Mouse (Mus musculus) limb, embryonic 13.5 days (tissue): Measurements from ENCODE around the gene Ntm. TPM values are rescaled to one million over a fixed set of nuclear protein-coding genes. Genes with fewer than 3 reads are reported as not detected.

Source experiments
- ATAC-seq: fragments of 200-750 bp; cut with Nextera tagmentation; 2 replicates; pipeline ENCODE4 v1.8.0; 2017; ENCODE audit warnings: low read depth, moderate number of reproducible peaks, moderate TSS enrichment; ENCODE audit not compliant: low FRiP score
- H3K27ac ChIP-seq: fragments of 300-500 bp; sonication (generic); 2 replicates; pipeline ENCODE4 v1.5.1; 2015; ENCODE audit warnings: inconsistent platforms, mild to moderate bottlenecking, moderate library complexity
- H3K27me3 ChIP-seq: fragments of 300-500 bp; sonication (generic); 2 replicates; pipeline ENCODE4 v1.6.1; 2015; ENCODE audit warnings: mild to moderate bottlenecking, inconsistent platforms
- H3K36me3 ChIP-seq: fragments of 300-500 bp; sonication (generic); 2 replicates; pipeline ENCODE4 v1.6.1; 2015; ENCODE audit warnings: inconsistent platforms, mild to moderate bottlenecking, moderate library complexity
- H3K4me1 ChIP-seq: fragments of 300-500 bp; sonication (generic); 2 replicates; pipeline ENCODE4 v1.6.1; 2015; ENCODE audit warnings: inconsistent platforms
- H3K4me2 ChIP-seq: fragments of 300-500 bp; sonication (generic); replicated peaks from 2 replicates; pipeline ENCODE4 v1.6.1; 2015; ENCODE audit warnings: inconsistent platforms, mild to moderate bottlenecking, moderate library complexity
- H3K4me3 ChIP-seq: fragments of 300-500 bp; sonication (generic); 2 replicates; pipeline ENCODE4 v1.5.1; 2015; ENCODE audit warnings: moderate library complexity, mild to moderate bottlenecking, inconsistent platforms
- H3K9ac ChIP-seq: fragments of 300-500 bp; sonication (generic); 2 replicates; pipeline ENCODE4 v1.6.1; 2015; ENCODE audit warnings: mild to moderate bottlenecking, inconsistent platforms
- H3K9me3 ChIP-seq: fragments of 300-500 bp; sonication (generic); 2 replicates; pipeline ENCODE4 v1.6.1; 2016; ENCODE audit warnings: inconsistent platforms
- WGBS: fragments of 180-500 bp; shearing (Covaris S2); methylation state at CpG from one replicate; pipeline ENCODE4 v1.1.7; 2015; 5-methylcytosine and 5-hydroxymethylcytosine counted together
- polyA plus RNA-seq: library from polyadenylated mRNA; unstranded; fragments of >200 nt; fragmentation: Nextera tagmentation; extraction: Ambion mirVana; gene quantifications from 2 replicates; pipeline ENCODE4 v1.2.1, GENCODE M21; 2015

Gene Ntm
- polyA plus RNA-seq, 1 experiment from 2014 or later: 40.0 TPM

DNA sequence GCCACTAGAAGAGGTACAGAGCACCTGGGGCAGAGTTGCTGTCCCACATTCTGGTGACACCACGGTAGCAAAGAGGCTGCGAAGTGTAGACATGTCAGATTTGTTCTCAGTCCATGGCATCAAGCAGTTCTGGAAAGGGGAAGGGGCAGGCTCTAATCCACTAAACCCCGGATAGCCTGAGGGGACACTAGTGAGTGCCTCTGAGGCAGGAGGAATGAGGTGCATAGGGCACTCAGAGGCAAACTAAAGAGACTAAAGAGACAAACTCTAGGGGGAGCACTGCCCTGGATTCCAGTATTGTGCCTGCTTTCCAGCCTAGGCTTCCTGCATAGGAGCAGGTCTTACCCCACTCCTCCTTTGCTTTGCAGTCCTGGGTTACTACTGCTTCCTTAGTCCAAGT is 926.5 kb downstream of the Ntm start:
- ATAC-seq: no peak
- H3K9me3 ChIP-seq: no peaks in the 10 kb centered on the region
- H3K4me1 ChIP-seq: no peaks in the 10 kb centered on the region; the same call in 1 of the 2 replicates
- H3K36me3 ChIP-seq: no peaks in the 10 kb centered on the region
- H3K27me3 ChIP-seq: no peaks in the 10 kb centered on the region
- H3K27ac ChIP-seq: no peak overlapping the region
- H3K4me2 ChIP-seq: no peak overlapping the region
- H3K9ac ChIP-seq: no peak overlapping the region
- 47% methylated on average over 3 of the region's 3 CpGs for WGBS
- H3K4me3 ChIP-seq: no peak overlapping the region

DNA sequence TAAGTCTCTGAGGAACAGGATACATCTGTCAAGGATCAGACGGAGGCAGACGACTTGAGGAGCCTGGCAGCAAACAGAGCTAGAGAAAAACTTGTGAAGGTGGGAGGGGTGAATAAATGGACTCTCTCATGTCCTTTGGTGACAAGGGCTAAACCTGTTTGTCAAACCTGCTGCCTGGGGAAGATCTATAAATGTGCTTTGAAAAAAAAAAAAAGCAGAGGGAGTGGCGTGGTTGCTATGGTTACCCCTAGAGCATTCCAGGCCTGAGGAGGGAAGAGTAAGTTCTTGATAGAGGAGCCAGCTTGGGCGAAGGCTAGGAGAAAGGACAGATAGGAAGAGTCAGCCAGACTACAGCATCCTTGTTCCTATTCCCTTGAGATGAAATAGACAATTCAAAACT is 926.9 kb downstream of the Ntm start:
- no peak for ATAC-seq
- Histone ChIP-seq H3K9me3 (no peaks in the 10 kb centered on the region), H3K9ac (no peak overlapping the region), H3K4me3 (no peak overlapping the region), H3K4me1 (no peaks in the 10 kb centered on the region; the same call in 1 of the 2 replicates), H3K4me2 (no peak overlapping the region), H3K27ac (no peak overlapping the region), H3K27me3 (no peaks in the 10 kb centered on the region), H3K36me3 (no peaks in the 10 kb centered on the region)
- WGBS: 36% methylated on average over 4 of the region's 4 CpGs

DNA sequence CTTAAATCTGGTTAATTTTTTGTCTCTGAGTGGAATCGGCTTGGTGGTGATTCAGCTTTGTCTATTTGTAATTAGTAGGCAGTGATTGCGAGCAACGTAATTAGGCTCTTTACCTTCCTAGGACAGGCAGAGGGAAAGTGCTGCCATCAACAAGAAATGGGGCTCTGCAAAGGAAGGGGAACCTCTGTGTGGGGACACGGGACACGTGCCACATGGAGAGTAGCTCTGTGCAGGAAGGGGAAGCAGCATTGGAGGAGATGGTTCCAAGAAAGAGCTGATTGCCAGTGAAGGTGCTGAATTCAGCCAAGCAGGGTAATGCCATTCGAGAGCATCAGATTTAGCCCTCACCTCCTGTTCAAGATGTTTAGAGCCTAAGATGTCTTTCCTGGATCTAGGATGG is 936.5 kb downstream of the Ntm start:
- no peaks in the 10 kb centered on the region for H3K9me3 ChIP-seq
- H3K4me3 ChIP-seq: no peak overlapping the region
- H3K27ac ChIP-seq: no peak overlapping the region
- 76% methylated on average over 6 of the region's 6 CpGs for whole genome bisulfite sequencing
- no peak overlapping the region for H3K9ac ChIP-seq
- H3K36me3 ChIP-seq: no peaks in the 10 kb centered on the region
- no peak overlapping the region for H3K4me2 ChIP-seq
- no peak for ATAC-seq
- no peaks in the 10 kb centered on the region for H3K27me3 ChIP-seq
- H3K4me1 ChIP-seq: peaks cover 3% of the 10 kb centered on the region; the same call in 1 of the 2 replicates

DNA sequence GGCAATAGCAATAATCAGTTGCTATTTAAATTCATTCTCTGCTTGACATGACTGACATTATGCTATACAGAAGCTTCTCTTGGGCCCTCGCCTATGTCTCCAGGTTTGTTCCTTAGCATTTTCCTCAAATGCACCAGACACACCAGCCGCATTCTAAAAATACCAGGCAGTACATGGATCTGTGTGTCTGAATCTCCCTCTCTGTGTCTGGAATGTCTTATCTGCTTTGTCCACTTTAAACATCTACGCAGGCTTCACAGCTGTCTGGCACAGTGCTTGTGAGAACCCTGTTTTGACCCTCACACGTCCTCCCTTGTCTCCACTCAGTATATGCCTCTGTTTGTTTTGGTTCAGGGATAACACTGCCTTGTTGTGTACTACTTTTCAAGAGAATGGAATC is 937.3 kb downstream of the Ntm start:
- ATAC-seq: no peak
- no peak overlapping the region for H3K27ac ChIP-seq
- no peaks in the 10 kb centered on the region for H3K9me3 ChIP-seq
- no peak overlapping the region for H3K9ac ChIP-seq
- H3K4me3 ChIP-seq: no peak overlapping the region
- H3K27me3 ChIP-seq: no peaks in the 10 kb centered on the region
- H3K36me3 ChIP-seq: no peaks in the 10 kb centered on the region
- H3K4me1 ChIP-seq: no peaks in the 10 kb centered on the region
- WGBS: 82% methylated on average over 4 of the region's 4 CpGs
- no peak overlapping the region for H3K4me2 ChIP-seq

DNA sequence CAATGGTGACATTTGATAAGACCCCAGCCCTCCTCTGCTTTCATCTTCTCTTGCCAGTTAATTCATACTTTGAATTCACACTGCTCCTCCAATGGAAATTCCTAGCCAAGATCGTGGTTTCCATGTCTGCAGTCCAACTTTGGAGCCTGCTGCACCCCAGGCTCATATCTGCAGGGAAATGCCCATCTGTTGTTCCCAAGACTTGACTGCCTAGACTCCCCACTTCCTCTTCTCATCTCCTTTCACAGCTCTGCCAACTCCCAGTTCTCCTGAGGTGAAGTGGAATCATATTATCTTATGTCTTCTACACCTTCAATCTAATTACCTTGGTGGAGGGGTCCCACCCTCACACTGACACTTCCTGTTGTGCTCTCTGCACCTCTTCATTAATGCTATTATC is 937.8 kb downstream of the Ntm start:
- ATAC-seq: no peak
- Histone ChIP-seq H3K4me2 (no peak overlapping the region), H3K9ac (no peak overlapping the region), H3K27me3 (no peaks in the 10 kb centered on the region), H3K9me3 (no peaks in the 10 kb centered on the region), H3K4me1 (no peaks in the 10 kb centered on the region), H3K4me3 (no peak overlapping the region), H3K36me3 (no peaks in the 10 kb centered on the region), H3K27ac (no peak overlapping the region)
- WGBS: 68% methylated on average over 1 of the region's 1 CpGs

DNA sequence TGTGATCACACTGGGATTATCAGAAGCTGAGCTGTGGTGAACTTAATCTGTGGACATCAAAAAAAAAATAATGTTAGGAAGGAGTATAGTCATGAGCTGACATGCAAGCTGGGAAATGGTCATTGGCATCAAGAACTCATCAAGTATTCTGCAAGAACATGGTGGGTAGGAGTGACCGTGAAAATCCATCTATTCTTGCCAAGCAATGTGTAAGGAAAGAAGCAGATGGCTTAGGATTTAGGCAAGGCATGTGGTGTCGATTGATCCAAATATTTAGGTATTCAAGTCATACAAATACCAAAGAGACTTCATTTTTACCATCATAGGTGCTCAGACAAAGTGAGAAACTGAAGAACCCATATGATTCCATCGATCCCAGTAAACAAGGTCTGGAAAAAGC is 946.1 kb downstream of the Ntm start:
- ATAC-seq: no peak
- no peak overlapping the region for H3K27ac ChIP-seq
- H3K36me3 ChIP-seq: no peaks in the 10 kb centered on the region
- 91% methylated on average over 3 of the region's 3 CpGs for WGBS
- no peaks in the 10 kb centered on the region for H3K27me3 ChIP-seq
- no peaks in the 10 kb centered on the region for H3K4me1 ChIP-seq
- H3K4me3 ChIP-seq: no peak overlapping the region
- H3K4me2 ChIP-seq: no peak overlapping the region
- H3K9ac ChIP-seq: no peak overlapping the region
- no peaks in the 10 kb centered on the region for H3K9me3 ChIP-seq

DNA sequence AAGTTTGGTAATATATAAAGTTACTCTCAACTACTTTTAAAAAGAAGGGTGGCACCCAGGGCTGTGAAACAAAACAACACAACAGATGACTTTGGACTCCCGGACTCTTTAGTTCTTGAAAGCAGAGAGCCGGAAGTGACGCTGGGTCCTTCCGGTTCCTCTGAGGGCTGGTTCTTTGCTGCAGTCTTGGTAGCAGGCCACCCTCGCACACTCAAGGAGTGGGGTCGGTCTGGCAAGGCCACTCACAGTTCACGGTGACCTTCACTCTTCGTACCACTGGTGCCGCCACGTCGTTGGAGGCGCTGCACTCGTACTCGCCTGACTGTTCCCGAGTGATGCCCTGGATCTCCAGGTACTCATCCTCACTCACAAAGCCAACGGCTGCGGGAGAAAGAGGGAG is 949.1 kb downstream of the Ntm start:
- Histone ChIP-seq H3K4me3 (no peak overlapping the region), H3K4me1 (no peaks in the 10 kb centered on the region), H3K36me3 (no peaks in the 10 kb centered on the region), H3K9ac (no peak overlapping the region), H3K4me2 (no peak overlapping the region), H3K9me3 (no peaks in the 10 kb centered on the region), H3K27ac (no peak overlapping the region), H3K27me3 (no peaks in the 10 kb centered on the region)
- no peak for ATAC-seq
- WGBS: 93% methylated on average over 17 of the region's 17 CpGs

DNA sequence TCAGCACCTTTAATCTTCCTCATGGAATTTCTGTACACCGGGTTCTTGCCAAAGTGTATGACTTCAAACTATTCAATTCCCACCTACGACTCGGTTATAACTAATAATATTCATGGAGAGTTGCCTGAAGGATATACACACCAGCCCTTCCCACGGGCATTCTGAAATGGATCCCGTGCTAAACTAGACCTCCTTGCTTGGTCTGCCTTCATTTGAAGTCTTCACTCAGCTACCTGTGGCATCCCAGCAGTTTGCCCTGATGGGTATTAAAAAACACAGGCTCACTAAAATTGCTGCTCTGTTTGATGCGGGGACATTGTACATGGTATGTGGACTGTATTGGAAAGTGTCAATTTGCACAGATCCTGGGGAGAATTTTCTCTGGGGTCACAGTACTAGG is 950.4 kb downstream of the Ntm start:
- Histone ChIP-seq H3K4me2 (no peak overlapping the region), H3K36me3 (no peaks in the 10 kb centered on the region), H3K9me3 (no peaks in the 10 kb centered on the region), H3K4me3 (no peak overlapping the region), H3K9ac (no peak overlapping the region), H3K27ac (no peak overlapping the region), H3K4me1 (no peaks in the 10 kb centered on the region), H3K27me3 (no peaks in the 10 kb centered on the region)
- 89% methylated on average over 6 of the region's 6 CpGs for WGBS
- ATAC-seq: no peak

DNA sequence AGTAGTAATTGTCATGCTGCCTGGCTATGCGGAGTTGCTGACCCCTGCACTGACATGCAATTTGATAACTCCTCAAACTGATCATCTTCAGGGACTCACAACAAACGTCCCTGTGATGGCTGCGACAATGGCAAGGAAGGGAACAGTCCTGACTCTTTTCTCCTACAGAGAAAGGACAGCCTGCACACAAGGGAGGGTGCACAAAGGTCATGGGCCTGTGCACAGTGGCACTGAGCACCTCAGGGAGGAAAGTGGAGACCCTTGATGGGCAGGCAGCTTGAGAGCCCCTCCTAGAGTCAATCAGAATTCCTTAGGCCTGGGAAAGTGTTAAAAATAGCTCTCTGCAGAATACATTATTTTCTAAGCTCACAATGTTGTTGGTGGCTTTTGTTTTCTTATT is 951.5 kb downstream of the Ntm start:
- no peaks in the 10 kb centered on the region for H3K4me1 ChIP-seq
- H3K36me3 ChIP-seq: no peaks in the 10 kb centered on the region
- H3K9ac ChIP-seq: no peak overlapping the region
- no peak overlapping the region for H3K4me3 ChIP-seq
- H3K4me2 ChIP-seq: no peak overlapping the region
- no peaks in the 10 kb centered on the region for H3K9me3 ChIP-seq
- no peak overlapping the region for H3K27ac ChIP-seq
- 73% methylated on average over 3 of the region's 3 CpGs for WGBS
- H3K27me3 ChIP-seq: no peaks in the 10 kb centered on the region
- no peak for ATAC-seq

DNA sequence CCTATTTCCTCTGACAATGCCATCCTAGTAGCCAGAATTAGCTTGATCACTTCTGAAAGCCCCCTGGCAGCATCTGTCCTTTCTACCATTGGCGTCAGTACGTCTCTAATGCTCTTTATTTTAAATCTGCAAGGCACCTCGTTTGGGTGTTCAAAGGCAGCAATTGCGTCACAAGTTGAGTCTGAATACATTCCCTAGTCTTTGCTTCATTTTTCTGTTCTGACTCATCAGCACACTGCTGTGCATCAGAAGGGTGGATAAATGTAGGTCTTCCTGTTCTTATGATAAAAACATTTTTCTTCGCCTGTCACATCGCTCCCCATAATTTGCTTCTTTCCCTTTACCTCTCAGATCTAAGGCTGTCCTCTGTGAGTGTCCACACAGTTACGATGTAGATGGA is 958.4 kb downstream of the Ntm start:
- no peaks in the 10 kb centered on the region for H3K27me3 ChIP-seq
- no peaks in the 10 kb centered on the region for H3K9me3 ChIP-seq
- ATAC-seq: no peak
- no peaks in the 10 kb centered on the region for H3K36me3 ChIP-seq
- no peak overlapping the region for H3K4me2 ChIP-seq
- peaks cover 9% of the 10 kb centered on the region; the same call in 1 of the 2 replicates for H3K4me1 ChIP-seq
- no peak overlapping the region for H3K4me3 ChIP-seq
- H3K27ac ChIP-seq: no peak overlapping the region
- no peak overlapping the region for H3K9ac ChIP-seq
- 80% methylated on average over 7 of the region's 7 CpGs for WGBS

DNA sequence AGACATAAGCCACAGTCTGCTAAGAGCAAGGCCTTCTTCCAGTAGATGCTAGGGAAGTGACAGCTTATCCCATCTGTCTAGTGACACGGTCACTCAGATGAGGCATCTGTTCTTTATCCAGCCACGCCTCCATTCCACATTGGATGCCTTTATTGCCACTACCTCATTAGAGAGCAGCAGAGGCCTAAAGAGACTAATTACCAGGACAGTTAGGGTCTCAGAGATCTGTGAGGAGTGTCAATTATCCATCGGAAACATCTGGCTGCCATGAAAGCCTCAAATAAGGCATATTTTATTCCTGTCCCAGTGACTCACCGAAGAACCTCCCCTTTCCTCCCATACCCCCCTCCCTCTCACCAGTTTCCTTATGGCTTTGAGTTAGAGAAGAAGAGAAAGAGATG is 963.0 kb downstream of the Ntm start:
- no peaks in the 10 kb centered on the region for H3K9me3 ChIP-seq
- 10% methylated on average over 4 of the region's 4 CpGs for WGBS
- no peak overlapping the region for H3K4me2 ChIP-seq

DNA sequence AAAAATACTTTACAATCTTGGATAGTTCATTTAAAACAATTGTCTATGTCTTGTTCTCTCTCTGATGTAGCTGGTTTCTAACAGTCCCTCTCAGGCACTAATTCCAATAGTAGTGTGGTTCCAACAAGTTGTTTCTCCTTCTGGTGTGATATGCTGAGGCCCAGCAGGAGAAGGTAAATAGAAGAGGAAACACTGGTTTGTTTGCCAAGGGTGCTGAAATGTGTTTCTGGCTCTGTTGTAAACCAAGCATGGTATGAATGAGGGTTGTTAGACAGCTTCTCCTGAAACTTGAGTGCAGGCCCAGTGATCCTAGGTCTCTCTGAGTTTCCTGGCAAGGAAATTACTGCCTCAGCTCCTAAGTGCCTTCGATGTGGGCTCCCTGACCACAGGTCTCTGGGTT is 985.7 kb downstream of the Ntm start:
- H3K27me3 ChIP-seq: no peaks in the 10 kb centered on the region
- no peak overlapping the region for H3K27ac ChIP-seq
- no peaks in the 10 kb centered on the region for H3K4me1 ChIP-seq
- ATAC-seq: no peak
- 68% methylated on average over 1 of the region's 1 CpGs for WGBS
- H3K4me3 ChIP-seq: no peak overlapping the region
- H3K4me2 ChIP-seq: no peak overlapping the region
- no peaks in the 10 kb centered on the region for H3K9me3 ChIP-seq
- H3K9ac ChIP-seq: no peak overlapping the region
- H3K36me3 ChIP-seq: no peaks in the 10 kb centered on the region

More for the DNA sequence above, 963.0 kb downstream of the Ntm start:
- ATAC-seq: no peak; the same call in 1 of the 2 replicates
- Histone ChIP-seq H3K27me3 (no peaks in the 10 kb centered on the region), H3K4me1 (peaks cover 10% of the 10 kb centered on the region; the same call in 1 of the 2 replicates), H3K36me3 (no peaks in the 10 kb centered on the region), H3K9ac (no peak overlapping the region), H3K27ac (no peak overlapping the region), H3K4me3 (no peak overlapping the region)

DNA sequence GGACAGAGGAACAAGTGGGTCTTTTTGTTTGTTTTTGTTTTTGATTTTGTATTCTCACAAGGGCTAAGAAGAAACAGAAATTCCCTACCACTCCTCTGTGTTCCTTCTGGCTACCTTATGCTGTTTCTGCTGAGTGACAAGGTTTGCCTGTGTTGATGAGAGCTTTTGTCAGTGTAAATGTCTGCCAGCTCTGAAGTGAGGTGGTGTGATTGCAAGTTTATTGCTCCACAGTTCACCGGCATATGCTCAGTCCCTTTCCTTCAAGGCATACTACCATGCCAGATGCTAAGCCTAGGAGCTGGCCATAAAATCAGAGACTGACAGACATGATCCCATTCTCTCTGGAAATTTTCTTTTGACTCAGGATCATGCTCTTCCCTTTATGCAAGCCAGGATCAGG is 993.5 kb downstream of the Ntm start:
- ATAC-seq: no peak
- no peak overlapping the region for H3K4me2 ChIP-seq
- 33% methylated on average over 1 of the region's 1 CpGs for WGBS

More for the DNA sequence above, 993.5 kb downstream of the Ntm start:
- H3K36me3 ChIP-seq: no peaks in the 10 kb centered on the region
- no peaks in the 10 kb centered on the region for H3K27me3 ChIP-seq
- no peak overlapping the region for H3K27ac ChIP-seq
- H3K4me1 ChIP-seq: no peaks in the 10 kb centered on the region
- no peak overlapping the region for H3K4me3 ChIP-seq
- H3K9me3 ChIP-seq: no peaks in the 10 kb centered on the region
- H3K9ac ChIP-seq: no peak overlapping the region
